Mouse (Mus musculus) C2C12 (cell line): ENCODE results near the gene Slc2a13. TPM values are rescaled to one million over a fixed set of nuclear protein-coding genes. Genes with fewer than 3 reads are reported as not detected.

Experiments used
- H3K27me3 ChIP-seq: one replicate; pipeline ENCODE4 v1.6.1; 2011; ENCODE audit not compliant: control insufficient read depth, insufficient read depth, insufficient read length
- H3K36me3 ChIP-seq: one replicate; pipeline ENCODE4 v1.6.1; 2011; ENCODE audit not compliant: control insufficient read depth, insufficient read depth
- H3K4me3 ChIP-seq: one replicate; pipeline ENCODE4 v1.5.1; 2011; ENCODE audit warnings: mild to moderate bottlenecking, control low read depth; ENCODE audit not compliant: poor library complexity, insufficient read depth, severe bottlenecking
- H3K79me2 ChIP-seq: one replicate; pipeline ENCODE4 v1.6.1; 2011; ENCODE audit not compliant: control insufficient read depth, insufficient read depth
- H3K79me3 ChIP-seq: one replicate; pipeline ENCODE4 v1.6.1; 2011; ENCODE audit warnings: low read depth, control low read depth
- H3ac ChIP-seq: one replicate; pipeline ENCODE3; 2011; ENCODE audit warnings: low read depth; ENCODE audit not compliant: control insufficient read depth, insufficient read length
- CEBPB ChIP-seq: IDR thresholded peaks from one replicate; pipeline ENCODE4 v1.6.1; 2011; ENCODE audit warnings: low read depth, mild to moderate bottlenecking, control low read depth, moderate library complexity
- CTCF ChIP-seq: IDR thresholded peaks from one replicate; pipeline ENCODE4 v1.5.1; 2011; ENCODE audit not compliant: control insufficient read depth, insufficient read depth, insufficient read length
- FOSL1 ChIP-seq: IDR thresholded peaks from one replicate; pipeline ENCODE4 v1.8.0; 2011; ENCODE audit warnings: mild to moderate bottlenecking, low read length; ENCODE audit not compliant: poor library complexity, insufficient read depth, severe bottlenecking
- MAX ChIP-seq: IDR thresholded peaks from one replicate; pipeline ENCODE4 v1.6.1; 2011; ENCODE audit warnings: mild to moderate bottlenecking, control low read depth
- MYOD1 ChIP-seq: IDR thresholded peaks from one replicate; pipeline ENCODE4 v1.6.1; 2011; ENCODE audit warnings: low read depth; ENCODE audit not compliant: control insufficient read depth, insufficient read length
- MYOG ChIP-seq: IDR thresholded peaks from one replicate; pipeline ENCODE4 v1.6.1; 2011; ENCODE audit not compliant: control insufficient read depth, insufficient read length; ENCODE audit errors: extremely low read depth
- USF1 ChIP-seq: IDR thresholded peaks from one replicate; pipeline ENCODE4 v1.6.1; 2011; ENCODE audit warnings: low read depth, mild to moderate bottlenecking, control low read depth, moderate library complexity
- polyA plus RNA-seq: library from polyadenylated mRNA; unstranded; fragments of >200 nt; fragmentation: generic; extraction: Trizol; gene quantifications from one replicate; pipeline ENCODE4 v1.2.1, GENCODE M21; 2012; ENCODE audit warnings: missing spikeins

Slc2a13 gene
- polyA plus RNA-seq, 1 experiment: 0.25 TPM

- H3K79me3 ChIP-seq: no peaks in the 10 kb centered on the region
- no peaks in the 10 kb centered on the region for H3K36me3 ChIP-seq
- H3ac ChIP-seq: no peak overlapping the region
- H3K79me2 ChIP-seq: no peaks in the 10 kb centered on the region
- no peaks in the 10 kb centered on the region for H3K27me3 ChIP-seq
- no peak overlapping the region for H3K4me3 ChIP-seq
- TF ChIP-seq USF1 (no peak), MYOD1 (peak; percentile 19), FOSL1 (peak; percentile 60)
Observed at GRCm38 (mm10) chr15:91495014-91495413, 78.0 kb downstream of the Slc2a13 start.

GRCm38 (mm10) chr15:91479924-91480615, 93.0 kb downstream of the Slc2a13 start:
- H3K27me3 ChIP-seq: no peaks in the 10 kb centered on the region
- no peak overlapping the region for H3ac ChIP-seq
- H3K36me3 ChIP-seq: no peaks in the 10 kb centered on the region
- TF ChIP-seq CEBPB (no peak), USF1 (no peak)
- no peak overlapping the region for H3K4me3 ChIP-seq
- no peaks in the 10 kb centered on the region for H3K79me3 ChIP-seq
- no peaks in the 10 kb centered on the region for H3K79me2 ChIP-seq

DNA sequence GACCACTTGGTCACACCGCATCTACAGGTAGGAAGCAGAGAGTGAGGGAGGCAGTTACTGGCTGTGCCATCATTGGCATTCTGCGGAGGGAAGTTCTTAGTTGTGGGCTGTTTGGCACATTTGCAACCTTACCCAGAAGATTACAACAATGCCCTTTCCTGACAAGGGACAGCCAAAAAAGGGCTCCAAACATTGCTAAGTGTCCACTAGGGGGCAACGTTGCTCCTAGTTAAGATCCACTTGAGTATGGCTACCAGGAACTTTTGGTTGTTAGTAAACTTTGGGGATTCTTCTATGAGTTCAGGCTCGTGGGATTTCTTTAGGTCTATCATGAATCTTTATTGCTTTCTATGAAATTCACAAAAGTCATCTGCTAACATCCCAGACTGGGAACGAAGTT, 95.3 kb downstream of the Slc2a13 start:
- no peak for TF ChIP-seq FOSL1
- TF ChIP-seq MAX: no peak
- peak; percentile 57 for TF ChIP-seq CTCF
- no peak for TF ChIP-seq MYOD1
- TF ChIP-seq CEBPB: no peak
- no peak for TF ChIP-seq USF1
- TF ChIP-seq MYOG: no peak
- no peaks in the 10 kb centered on the region for H3K36me3 ChIP-seq

GRCm38 (mm10) chr15:91473690-91474409, 99.2 kb downstream of the Slc2a13 start:
- Histone ChIP-seq H3K27me3 (no peaks in the 10 kb centered on the region), H3ac (no peak overlapping the region), H3K79me3 (no peaks in the 10 kb centered on the region), H3K36me3 (no peaks in the 10 kb centered on the region), H3K79me2 (no peaks in the 10 kb centered on the region), H3K4me3 (no peak overlapping the region)
- no peak for TF ChIP-seq USF1
- no peak for TF ChIP-seq MYOG
- no peak for TF ChIP-seq MYOD1
- TF ChIP-seq MAX: no peak
- no peak for TF ChIP-seq CTCF
- no peak for TF ChIP-seq FOSL1
- no peak for TF ChIP-seq CEBPB

More for the DNA sequence above, 95.3 kb downstream of the Slc2a13 start:
- H3K27me3 ChIP-seq: no peaks in the 10 kb centered on the region
- no peak overlapping the region for H3K4me3 ChIP-seq
- H3K79me2 ChIP-seq: no peaks in the 10 kb centered on the region
- no peaks in the 10 kb centered on the region for H3K79me3 ChIP-seq
- H3ac ChIP-seq: no peak overlapping the region

DNA sequence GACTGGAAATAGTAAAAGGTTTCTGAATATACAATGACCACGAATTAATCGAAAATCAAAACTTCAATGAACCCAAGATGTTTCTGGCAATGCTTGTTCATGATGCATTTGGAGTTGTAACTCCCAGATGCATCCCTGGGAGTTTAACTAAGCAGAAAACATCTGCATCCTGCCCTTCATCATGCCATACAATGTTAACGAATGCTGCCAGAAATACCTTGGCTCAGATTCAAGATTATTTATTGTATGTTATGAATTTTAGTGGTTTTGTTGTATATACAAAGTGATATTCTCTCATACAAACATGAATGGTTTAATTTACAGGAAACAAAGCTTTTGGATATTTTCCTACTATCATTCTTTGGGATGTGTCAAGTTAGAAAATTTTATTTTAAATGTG, 107.7 kb downstream of the Slc2a13 start:
- Histone ChIP-seq H3ac (no peak overlapping the region), H3K36me3 (no peaks in the 10 kb centered on the region)
- no peak for TF ChIP-seq CTCF
- TF ChIP-seq CEBPB: no peak
- no peak for TF ChIP-seq MYOG
- TF ChIP-seq FOSL1: no peak
- no peak for TF ChIP-seq MYOD1
- TF ChIP-seq USF1: no peak

DNA sequence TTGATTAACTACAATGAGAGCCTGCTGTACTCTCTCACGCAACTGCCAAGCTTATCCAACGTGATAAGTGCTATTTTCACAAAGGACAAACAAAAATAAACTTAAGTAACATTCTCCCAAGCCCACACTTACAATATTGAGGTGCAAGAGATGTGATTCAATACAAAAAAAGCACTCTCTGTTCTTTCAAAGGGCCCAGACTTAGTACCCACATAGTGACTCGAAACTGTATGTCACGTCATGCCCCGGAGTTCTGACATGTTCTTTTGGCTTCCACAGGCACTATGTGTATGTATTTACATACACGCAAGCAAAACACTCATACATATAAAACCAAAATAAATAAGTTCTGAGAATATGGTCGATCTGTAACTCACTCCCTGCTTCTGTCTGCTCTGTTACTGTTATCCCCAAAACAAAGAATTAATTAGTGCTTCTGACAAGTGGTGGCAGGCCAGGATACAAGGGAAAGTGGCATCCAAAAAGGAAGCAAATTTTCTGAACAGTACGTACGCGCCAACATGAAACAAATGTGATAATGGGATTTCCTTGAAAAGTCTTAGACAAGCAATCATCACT, 109.1 kb downstream of the Slc2a13 start:
- no peaks in the 10 kb centered on the region for H3K79me3 ChIP-seq
- H3K4me3 ChIP-seq: no peak overlapping the region
- H3K36me3 ChIP-seq: no peaks in the 10 kb centered on the region
- no peaks in the 10 kb centered on the region for H3K79me2 ChIP-seq
- no peaks in the 10 kb centered on the region for H3K27me3 ChIP-seq
- TF ChIP-seq MYOG (no peak), CTCF (no peak), MYOD1 (no peak), CEBPB (no peak), MAX (no peak), USF1 (no peak)
- H3ac ChIP-seq: no peak overlapping the region

More for the DNA sequence above, 107.7 kb downstream of the Slc2a13 start:
- no peaks in the 10 kb centered on the region for H3K79me2 ChIP-seq
- no peak overlapping the region for H3K4me3 ChIP-seq
- H3K27me3 ChIP-seq: no peaks in the 10 kb centered on the region
- H3K79me3 ChIP-seq: no peaks in the 10 kb centered on the region
